Mouse (Mus musculus) midbrain, postnatal 0 days (tissue): ENCODE results near the gene Arhgef3. TPM values are rescaled to one million over a fixed set of nuclear protein-coding genes. Genes with fewer than 3 reads are reported as not detected.

Source experiments
- ATAC-seq: fragments of 200-750 bp; cut with Nextera tagmentation; 2 replicates; pipeline ENCODE4 v1.8.0; 2017; ENCODE audit warnings: moderate number of reproducible peaks, mild to moderate bottlenecking, moderate TSS enrichment, moderate library complexity; ENCODE audit not compliant: low FRiP score
- DNase-seq: peaks from one replicate; pipeline ENCODE4 v3.0.0-alpha.2; 2015; ENCODE audit warnings: low spot score
- H3K27ac ChIP-seq: fragments of 300-500 bp; sonication (generic); 2 replicates; pipeline ENCODE4 v1.5.1; 2014; ENCODE audit warnings: low read depth, mild to moderate bottlenecking, low read length, mixed read lengths
- H3K27me3 ChIP-seq: fragments of 300-500 bp; sonication (generic); 2 replicates; pipeline ENCODE4 v1.6.1; 2014; ENCODE audit warnings: low read length, control low read depth, mixed read lengths; ENCODE audit not compliant: insufficient read depth
- H3K36me3 ChIP-seq: fragments of 300-500 bp; sonication (generic); 2 replicates; pipeline ENCODE4 v1.6.1; 2014; ENCODE audit warnings: low read length, control low read depth, mixed read lengths; ENCODE audit not compliant: insufficient read depth
- H3K4me1 ChIP-seq: fragments of 300-500 bp; sonication (generic); 2 replicates; pipeline ENCODE4 v1.6.1; 2014; ENCODE audit warnings: mild to moderate bottlenecking, control low read depth, antibody characterized with exemption, low read length, mixed read lengths; ENCODE audit not compliant: insufficient read depth
- H3K4me2 ChIP-seq: fragments of 300-500 bp; sonication (generic); 2 replicates; pipeline ENCODE4 v1.6.1; 2014; ENCODE audit warnings: low read depth, mild to moderate bottlenecking, low read length, mixed read lengths; ENCODE audit not compliant: poor library complexity, severe bottlenecking
- H3K4me3 ChIP-seq: fragments of 300-500 bp; sonication (generic); 2 replicates; pipeline ENCODE4 v1.5.1; 2014; ENCODE audit warnings: low read depth, mild to moderate bottlenecking, low read length, moderate library complexity
- H3K9ac ChIP-seq: fragments of 300-500 bp; sonication (generic); replicated peaks from 2 replicates; pipeline ENCODE4 v1.6.1; 2014; ENCODE audit warnings: mild to moderate bottlenecking, low read length, moderate library complexity, mixed read lengths; ENCODE audit not compliant: poor library complexity, severe bottlenecking
- H3K9me3 ChIP-seq: fragments of 300-500 bp; sonication (generic); 2 replicates; pipeline ENCODE4 v1.6.1; 2016; ENCODE audit warnings: low read length, control low read depth
- CTCF ChIP-seq: IDR thresholded peaks from 2 replicates; pipeline ENCODE4 v1.5.1; 2016; ENCODE audit warnings: antibody characterized with exemption, mild to moderate bottlenecking
- WGBS: fragments of 180-500 bp; shearing (Covaris S2); extraction: QIAGEN DNeasy Blood & Tissue Kit; methylation state at CpG from one replicate; pipeline ENCODE4 v1.1.7; 2014; 5-methylcytosine and 5-hydroxymethylcytosine counted together
- polyA plus RNA-seq: library from polyadenylated mRNA; unstranded; fragments of >200 nt; fragmentation: Nextera tagmentation; extraction: Ambion mirVana; gene quantifications from 2 replicates; pipeline ENCODE4 v1.2.1, GENCODE M21; 2015
- total RNA-seq: library from RNA; depleted of rRNA; stranded (reverse); fragments of >200 nt; gene quantifications from 2 replicates; pipeline ENCODE4 v1.2.3, GENCODE M21; 2014

Gene Arhgef3
- total and polyA plus RNA-seq, 2 experiments from 2014 or later = 13.3 to 17.0 TPM

DNA sequence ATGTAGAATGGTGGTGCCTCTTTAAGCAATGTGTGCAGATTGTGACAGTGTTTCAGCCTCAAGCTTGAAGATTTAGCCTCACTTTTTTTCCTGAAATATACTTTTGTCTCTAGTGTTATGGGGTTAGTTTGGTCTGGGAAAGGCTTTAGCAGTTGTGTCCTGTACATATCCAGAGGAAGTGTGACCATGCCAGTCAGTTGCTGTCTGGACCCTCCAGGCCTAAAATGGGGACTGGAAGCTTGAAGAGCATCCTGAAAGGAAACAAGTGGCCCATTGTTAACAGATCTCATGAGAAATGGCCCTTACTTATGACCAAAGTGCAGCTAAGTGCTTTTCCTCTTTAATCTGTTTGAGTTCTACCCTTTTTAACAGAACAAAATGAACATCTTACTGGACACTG, 273.9 kb downstream of the Arhgef3 start:
- H3K36me3 ChIP-seq = no peaks in the 10 kb centered on the region
- no peak overlapping the region for H3K4me2 ChIP-seq
- no peak for TF ChIP-seq CTCF
- H3K9ac ChIP-seq = no peak overlapping the region
- no peak overlapping the region for H3K27ac ChIP-seq
- H3K9me3 ChIP-seq = no peaks in the 10 kb centered on the region
- no peak overlapping the region for H3K4me3 ChIP-seq
- H3K4me1 ChIP-seq = no peaks in the 10 kb centered on the region
- no peaks in the 10 kb centered on the region for H3K27me3 ChIP-seq
- ATAC-seq (no peak), DNase-seq (no peak)

DNA sequence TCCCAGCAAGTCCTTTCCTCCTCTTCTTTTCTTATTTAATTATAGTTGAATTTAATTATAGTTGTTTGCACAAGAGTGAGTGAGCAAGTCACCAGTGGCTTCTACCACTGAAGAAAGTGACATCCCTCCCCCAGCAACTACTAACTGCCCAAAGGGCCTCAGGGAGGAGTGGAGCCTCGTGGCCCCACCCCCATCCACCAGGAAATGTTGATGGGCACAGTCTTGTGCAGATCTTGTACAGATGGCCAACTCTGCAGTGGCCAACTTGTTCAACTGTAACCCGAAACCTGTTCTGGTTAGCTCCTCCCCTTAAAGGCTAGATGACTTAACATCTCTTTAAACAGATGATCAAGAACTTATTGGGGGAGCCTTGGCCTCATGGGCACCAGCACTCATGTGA, 275.0 kb downstream of the Arhgef3 start:
- Histone ChIP-seq H3K4me1 (no peaks in the 10 kb centered on the region), H3K4me3 (no peak overlapping the region), H3K36me3 (no peaks in the 10 kb centered on the region), H3K27me3 (no peaks in the 10 kb centered on the region), H3K9me3 (no peaks in the 10 kb centered on the region), H3K27ac (no peak overlapping the region), H3K9ac (no peak overlapping the region), H3K4me2 (no peak overlapping the region)
- ATAC-seq (no peak), DNase-seq (no peak)
- no peak for TF ChIP-seq CTCF
- WGBS = 72% methylated on average over 2 of the region's 2 CpGs

DNA sequence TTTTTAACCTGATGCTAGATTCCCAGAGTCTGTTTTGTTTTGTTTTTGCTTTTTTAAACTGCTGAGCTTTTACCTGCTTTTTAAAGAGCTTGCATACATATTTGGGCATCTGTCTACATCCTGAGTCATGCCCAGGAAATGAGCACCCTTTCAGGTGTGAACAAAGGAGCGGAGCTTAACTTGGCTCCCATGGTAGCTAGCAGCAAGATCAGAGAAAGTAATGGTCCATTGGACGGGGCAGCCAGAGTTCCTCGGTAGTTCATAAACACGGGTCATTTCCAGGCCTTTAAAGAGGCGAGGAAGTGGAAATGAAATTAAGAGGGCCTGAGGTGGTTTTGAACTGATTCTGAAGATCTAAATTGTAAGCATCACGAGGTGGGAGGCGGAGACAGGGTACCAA, 276.0 kb downstream of the Arhgef3 start:
- H3K9me3 ChIP-seq = no peaks in the 10 kb centered on the region
- DNase-seq = no peak
- no peak for ATAC-seq
- H3K27me3 ChIP-seq = no peaks in the 10 kb centered on the region
- TF ChIP-seq CTCF = no peak
- H3K36me3 ChIP-seq = no peaks in the 10 kb centered on the region
- no peak overlapping the region for H3K4me3 ChIP-seq
- WGBS = 51% methylated on average over 7 of the region's 7 CpGs
- no peak overlapping the region for H3K9ac ChIP-seq
- H3K4me2 ChIP-seq = no peak overlapping the region
- no peak overlapping the region for H3K27ac ChIP-seq
- H3K4me1 ChIP-seq = no peaks in the 10 kb centered on the region

DNA sequence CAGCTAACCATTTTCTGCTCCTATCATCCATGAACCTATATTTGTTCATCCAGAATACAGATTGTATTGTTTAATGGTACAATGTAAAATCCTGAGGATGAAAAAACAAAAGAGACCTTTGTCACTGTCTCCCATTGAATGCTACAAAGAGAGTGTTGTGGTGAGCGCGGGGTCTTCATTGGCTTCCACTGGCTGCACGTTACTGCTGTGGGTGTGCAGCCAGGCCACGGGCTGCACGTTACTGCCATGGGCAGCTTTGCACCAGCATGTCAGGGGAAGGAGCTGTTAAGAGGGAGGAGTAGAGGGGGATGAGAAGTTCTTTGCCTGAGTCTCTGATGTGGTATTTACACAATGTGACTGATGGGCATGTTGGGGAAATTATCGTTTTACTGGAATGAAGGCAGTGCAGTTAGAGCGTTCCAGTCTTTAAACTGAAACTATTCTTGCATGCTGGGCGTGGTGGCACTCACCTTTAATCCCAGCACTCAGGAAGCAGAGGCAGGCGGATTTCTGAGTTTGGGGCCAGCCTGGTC, 277.1 kb downstream of the Arhgef3 start:
- ATAC-seq (no peak), DNase-seq (no peak)
- Histone ChIP-seq H3K4me3 (no peak overlapping the region), H3K9ac (no peak overlapping the region), H3K4me2 (no peak overlapping the region), H3K27me3 (no peaks in the 10 kb centered on the region), H3K27ac (no peak overlapping the region), H3K36me3 (no peaks in the 10 kb centered on the region), H3K4me1 (no peaks in the 10 kb centered on the region), H3K9me3 (no peaks in the 10 kb centered on the region)
- TF ChIP-seq CTCF = no peak
- 77% methylated on average over 9 of the region's 9 CpGs for WGBS

DNA sequence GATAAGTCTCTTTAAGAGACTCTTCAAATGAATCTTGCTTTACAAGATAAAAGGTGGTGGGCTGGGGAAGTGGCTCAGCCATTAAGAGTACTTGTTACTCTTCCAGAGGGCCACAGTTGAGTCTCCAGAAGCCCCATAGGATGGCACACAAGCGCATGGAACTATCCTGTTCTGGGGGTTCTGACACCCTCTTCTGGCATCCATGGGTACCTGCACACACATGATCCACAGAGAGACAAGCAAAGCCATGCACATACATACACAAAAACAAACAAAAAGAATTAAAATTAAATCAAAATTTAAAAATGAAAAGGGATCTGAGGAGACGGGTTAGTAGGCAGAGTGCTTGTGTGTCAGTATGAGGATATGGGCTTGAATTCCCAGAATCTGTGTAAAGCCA, 278.0 kb downstream of the Arhgef3 start:
- no peaks in the 10 kb centered on the region for H3K4me1 ChIP-seq
- H3K9ac ChIP-seq = no peak overlapping the region
- no peak overlapping the region for H3K4me2 ChIP-seq
- TF ChIP-seq CTCF = peak; percentile 17; the same call in 1 of the 2 replicates
- no peak for DNase-seq
- H3K4me3 ChIP-seq = no peak overlapping the region
- no peak for ATAC-seq
- no peaks in the 10 kb centered on the region for H3K27me3 ChIP-seq
- H3K27ac ChIP-seq = no peak overlapping the region
- H3K9me3 ChIP-seq = no peaks in the 10 kb centered on the region
- WGBS = 98% methylated on average over 2 of the region's 2 CpGs
- H3K36me3 ChIP-seq = no peaks in the 10 kb centered on the region

DNA sequence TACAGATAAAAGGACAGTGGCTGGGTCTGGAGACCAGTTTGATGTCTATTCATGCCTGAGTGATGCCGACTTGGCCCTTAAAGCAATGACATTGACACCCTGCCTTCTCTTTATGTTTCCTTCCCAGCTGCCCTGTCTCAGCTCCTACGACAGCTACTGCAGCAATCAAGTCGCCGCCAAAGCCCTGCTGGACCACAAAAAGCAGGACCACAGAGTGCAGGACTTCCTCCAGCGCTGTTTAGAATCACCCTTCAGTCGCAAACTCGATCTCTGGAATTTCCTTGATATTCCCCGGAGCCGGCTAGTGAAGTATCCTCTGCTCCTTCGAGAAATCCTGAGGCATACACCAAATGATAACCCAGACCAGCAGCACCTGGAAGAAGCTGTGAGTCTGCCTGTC, 279.1 kb downstream of the Arhgef3 start:
- Histone ChIP-seq H3K36me3 (no peaks in the 10 kb centered on the region), H3K4me2 (no peak overlapping the region), H3K4me1 (no peaks in the 10 kb centered on the region), H3K9me3 (no peaks in the 10 kb centered on the region), H3K9ac (no peak overlapping the region), H3K27me3 (no peaks in the 10 kb centered on the region), H3K27ac (no peak overlapping the region), H3K4me3 (no peak overlapping the region)
- WGBS = 71% methylated on average over 10 of the region's 10 CpGs
- no peak for DNase-seq
- TF ChIP-seq CTCF = no peak
- ATAC-seq = no peak
